Mouse (Mus musculus): ENCODE results near the gene Tcl1b2. TPM values are rescaled to one million over a fixed set of nuclear protein-coding genes. Genes with fewer than 3 reads are reported as not detected.

The Tcl1b2 gene
- polyA plus RNA-seq (2012): not detected in 2 replicates

DNA sequence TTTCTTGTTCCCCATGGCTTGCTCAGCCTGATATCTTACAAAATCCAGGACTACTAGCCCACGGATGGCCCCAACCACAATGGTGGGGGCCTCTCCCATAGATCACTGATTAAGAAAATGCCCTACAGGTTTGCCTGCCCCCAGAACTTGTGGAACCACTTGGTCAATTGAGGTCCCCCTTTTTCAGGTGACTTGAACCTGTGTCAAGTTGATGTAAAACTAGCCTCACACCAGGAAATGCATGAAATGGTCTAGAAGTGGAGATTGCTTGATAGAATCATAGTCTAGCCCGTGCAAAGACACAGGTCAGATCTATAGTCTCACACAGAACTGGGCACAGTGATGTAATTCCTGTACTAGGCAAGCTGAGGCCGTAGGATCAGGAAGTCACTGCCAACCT lies at the start of gene Tcl1b2:
TSS of gene Tcl1b2 (plus strand) at position 301 of the 400 bp plus-strand sequence.
- no peak for TF ChIP-seq GATA1 (IDR thresholded peaks at IDR 0.05; ENCODE audit: low read length)

DNA sequence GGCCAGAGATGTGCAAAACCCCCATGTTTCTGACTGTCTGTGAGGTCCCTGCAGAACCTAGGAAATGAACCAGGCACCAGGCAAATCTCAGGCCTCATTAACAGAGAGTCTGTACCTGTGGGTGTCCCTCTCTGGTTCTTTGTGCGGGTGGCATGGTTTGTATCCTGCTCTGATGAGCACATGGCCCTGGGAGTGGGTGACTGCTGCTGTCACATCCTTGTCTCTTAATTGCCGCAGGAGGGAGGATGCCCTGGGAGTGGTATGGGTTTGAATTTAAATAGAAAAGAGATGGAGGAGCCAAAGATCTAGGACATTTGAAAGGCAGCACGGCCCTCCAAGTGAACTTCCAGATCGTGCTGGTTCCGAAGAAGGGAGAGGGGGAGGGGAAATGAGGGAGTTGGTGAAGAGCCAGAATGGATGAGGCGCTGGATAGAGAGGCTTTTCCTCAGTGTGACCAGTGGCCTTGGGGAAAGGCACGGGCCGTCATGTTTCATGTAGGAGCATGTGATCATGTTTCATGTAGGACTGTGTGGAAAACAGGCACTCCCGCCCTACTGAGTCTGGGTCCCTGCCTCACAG lies 46.3 kb upstream of the Tcl1b2 start:
- TF ChIP-seq GATA1 (IDR thresholded peaks at IDR 0.05; ENCODE audit: low read length): no peak

DNA sequence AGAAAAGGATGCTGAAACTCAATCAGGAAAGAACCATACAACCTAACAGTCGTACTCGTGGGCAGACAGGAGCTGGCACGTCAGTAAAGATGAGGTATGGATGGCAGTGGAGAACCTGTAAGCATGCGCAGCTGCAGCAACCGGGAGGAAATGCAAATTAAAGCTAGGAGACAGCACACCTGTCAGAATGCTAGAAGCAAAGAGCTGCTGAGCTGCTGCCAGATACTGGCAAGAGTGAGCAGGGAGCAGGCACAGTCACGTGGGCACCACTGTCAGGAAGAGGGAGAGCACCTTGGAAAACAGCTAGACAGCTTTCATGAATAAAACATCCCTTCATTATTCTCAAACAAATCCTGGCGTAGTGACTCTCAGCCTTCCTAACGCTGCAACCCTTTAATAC lies 42.9 kb upstream of the Tcl1b2 start:
- TF ChIP-seq GATA1 (IDR thresholded peaks at IDR 0.05; ENCODE audit: low read length): no peak

DNA sequence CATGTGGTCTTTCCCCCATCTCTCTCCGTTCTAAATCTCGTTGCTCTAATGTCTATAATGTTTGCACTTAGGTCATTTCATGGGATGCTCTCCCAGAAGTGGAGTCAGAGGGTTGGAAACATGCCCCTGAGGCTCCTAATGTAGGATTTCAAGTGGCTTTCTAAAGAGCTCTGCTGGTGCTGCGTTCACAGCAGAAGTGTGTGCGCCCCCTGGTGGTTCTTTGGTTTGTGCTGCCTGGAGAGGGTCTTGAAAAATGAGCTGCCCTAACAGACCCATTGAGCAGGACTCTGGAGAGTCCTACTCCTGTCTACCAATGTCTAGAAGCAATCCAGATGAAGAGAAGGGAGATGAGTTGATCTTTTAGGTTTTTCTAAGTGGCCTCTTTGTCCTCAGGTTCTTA lies 41.8 kb upstream of the Tcl1b2 start:
- TF ChIP-seq GATA1 (IDR thresholded peaks at IDR 0.05; ENCODE audit: low read length): no peak

DNA sequence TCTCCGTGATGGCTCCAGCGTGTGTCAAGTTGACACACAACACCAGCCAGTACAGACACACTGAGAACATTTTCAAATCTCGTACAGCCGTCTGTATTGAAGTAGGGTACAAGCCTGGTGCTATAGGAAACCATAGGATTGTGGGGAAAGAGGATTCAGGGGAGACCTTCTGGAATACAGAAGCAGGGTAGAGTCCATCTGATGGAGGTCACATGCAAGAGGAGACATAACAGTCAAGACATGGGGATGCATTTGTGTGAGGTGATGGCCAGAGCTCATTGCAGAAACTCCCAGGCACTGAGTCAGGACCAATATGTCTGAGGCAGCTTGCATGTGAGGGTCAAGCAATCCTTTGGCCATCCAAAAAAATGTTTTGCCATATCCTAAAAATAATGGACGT lies 40.5 kb upstream of the Tcl1b2 start:
- no peak for TF ChIP-seq GATA1 (IDR thresholded peaks at IDR 0.05; ENCODE audit: low read length)

DNA sequence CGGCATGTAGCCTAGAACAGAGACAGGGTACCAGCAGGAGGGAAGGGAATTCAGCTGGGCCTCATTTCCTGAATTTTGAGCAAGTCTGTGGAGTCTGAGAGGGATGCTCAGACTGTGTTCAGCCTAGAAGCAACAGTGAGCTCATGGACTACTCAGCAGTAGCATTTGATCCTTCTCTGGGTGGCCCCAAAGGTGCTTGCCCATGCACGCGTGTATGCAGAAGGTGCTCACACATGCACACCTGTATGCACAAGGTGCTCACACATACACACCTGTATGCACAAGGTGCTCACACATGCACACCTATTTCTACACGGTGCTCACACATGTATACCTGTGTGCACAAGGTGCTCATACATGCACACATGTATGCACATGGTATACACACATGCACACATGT lies 37.0 kb upstream of the Tcl1b2 start:
- TF ChIP-seq GATA1 (IDR thresholded peaks at IDR 0.05; ENCODE audit: low read length): no peak

DNA sequence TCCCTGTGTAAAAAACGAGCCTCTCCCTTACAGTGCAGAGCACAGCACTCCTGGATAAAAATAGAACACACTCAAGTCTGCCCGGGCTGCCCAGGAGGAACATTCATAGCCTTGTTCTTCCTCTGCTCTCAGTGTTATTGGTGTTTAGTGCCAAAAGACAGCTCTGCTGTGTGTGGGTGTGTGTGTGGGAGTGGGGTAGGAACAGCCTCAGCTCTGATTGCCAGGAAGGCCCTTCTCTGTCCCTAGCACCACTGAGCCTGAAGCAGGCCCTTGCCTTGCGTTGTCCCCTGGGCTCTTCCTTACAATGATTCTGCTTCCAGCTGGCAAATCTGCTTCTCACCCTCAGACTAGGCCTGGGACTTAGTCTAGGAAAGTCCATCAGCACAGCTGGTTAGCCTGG lies 36.4 kb upstream of the Tcl1b2 start:
- TF ChIP-seq GATA1 (IDR thresholded peaks at IDR 0.05; ENCODE audit: low read length): no peak

DNA sequence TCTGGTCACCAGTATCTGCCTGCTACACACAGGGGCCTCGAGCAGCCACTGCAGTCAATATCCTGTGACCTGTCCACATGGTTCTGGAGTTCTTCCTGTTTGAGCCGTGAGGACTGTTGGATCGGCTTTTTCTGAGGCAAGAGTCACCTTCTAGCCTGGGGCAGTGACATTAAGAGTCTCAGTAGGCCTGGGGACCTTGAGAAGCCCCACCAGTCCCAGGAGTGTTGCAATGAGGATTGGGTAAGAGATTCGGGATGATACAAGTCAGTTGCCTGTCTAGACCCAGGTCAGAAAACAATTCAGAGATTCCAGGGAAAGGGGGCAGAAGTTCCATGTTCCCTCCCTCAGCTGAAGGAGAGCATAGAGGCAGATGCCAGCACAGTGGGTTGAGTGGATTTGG lies 36.0 kb upstream of the Tcl1b2 start:
- TF ChIP-seq GATA1 (IDR thresholded peaks at IDR 0.05; ENCODE audit: low read length): no peak

DNA sequence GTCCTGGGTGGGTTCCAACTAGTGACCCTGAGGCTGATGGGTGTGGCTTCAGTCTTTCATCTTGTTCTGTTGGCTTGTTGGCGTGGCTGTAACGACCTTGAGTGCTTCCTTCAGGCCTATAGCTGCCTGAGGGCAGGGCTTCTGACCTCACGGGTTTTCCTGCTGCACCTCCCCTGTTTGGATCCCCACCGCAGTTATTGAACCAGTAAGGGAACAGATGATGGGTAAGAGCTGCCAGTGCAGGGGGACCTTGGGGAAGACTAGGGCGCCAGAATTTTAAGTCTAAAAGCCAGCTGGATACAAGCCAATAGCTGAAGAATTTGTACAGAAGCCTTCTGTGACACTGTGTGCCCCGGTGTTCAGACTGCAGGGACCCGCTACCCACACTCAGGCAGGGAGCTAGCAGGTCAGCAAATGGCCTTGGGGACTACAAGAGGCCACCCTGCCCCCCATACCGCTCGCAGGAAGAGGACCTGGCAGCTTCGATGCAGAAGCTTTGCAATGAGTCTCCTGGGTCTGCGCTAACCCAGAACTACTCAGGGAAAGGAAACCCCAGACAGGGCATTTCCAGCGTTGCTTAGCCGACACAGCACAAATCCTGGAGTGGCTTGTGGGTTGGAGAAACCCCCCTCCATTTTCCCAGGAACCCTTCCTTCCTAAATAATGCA lies 33.4 kb upstream of the Tcl1b2 start:
- no peak for TF ChIP-seq GATA1 (IDR thresholded peaks at IDR 0.05; ENCODE audit: low read length)

DNA sequence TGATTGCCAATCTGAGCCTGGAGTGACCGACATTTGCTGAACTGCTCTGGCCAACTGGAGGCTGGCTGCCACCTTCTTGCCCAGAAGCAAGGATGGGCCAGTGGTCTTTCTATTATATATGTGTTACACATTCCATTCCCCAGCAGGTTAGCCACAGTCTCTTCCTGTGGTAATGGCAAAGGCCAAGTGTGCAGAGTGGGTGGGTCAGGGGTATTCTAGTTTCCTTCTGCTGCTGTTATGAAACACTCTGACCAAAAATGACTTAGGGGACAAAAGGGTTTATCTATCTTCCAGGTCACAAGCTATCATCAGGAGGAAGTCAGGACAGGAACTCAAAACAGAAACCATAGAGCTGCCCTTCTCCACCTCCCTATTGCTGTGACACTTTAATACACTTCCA lies 29.2 kb upstream of the Tcl1b2 start:
- no peak for TF ChIP-seq GATA1 (IDR thresholded peaks at IDR 0.05; ENCODE audit: low read length)

DNA sequence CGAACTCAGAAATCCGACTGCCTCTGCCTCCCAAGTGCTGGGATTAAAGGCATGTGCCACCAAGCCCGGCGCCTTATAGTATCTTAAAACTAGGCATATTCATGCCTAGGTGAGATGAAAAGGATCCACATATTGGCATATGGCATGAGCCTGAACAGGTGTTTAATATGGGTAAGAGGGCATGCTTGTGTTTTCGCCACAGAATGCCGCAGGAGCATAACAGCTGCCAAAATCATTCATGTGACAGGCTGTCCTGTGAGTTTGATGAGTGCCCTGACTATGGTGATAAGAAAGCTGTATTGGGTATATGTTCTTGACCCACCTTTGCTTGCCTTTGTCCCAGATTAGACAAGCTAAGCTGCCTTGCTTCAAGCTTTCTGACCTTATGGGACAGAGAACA lies 20.5 kb upstream of the Tcl1b2 start:
- no peak for TF ChIP-seq GATA1 (IDR thresholded peaks at IDR 0.05; ENCODE audit: low read length)

DNA sequence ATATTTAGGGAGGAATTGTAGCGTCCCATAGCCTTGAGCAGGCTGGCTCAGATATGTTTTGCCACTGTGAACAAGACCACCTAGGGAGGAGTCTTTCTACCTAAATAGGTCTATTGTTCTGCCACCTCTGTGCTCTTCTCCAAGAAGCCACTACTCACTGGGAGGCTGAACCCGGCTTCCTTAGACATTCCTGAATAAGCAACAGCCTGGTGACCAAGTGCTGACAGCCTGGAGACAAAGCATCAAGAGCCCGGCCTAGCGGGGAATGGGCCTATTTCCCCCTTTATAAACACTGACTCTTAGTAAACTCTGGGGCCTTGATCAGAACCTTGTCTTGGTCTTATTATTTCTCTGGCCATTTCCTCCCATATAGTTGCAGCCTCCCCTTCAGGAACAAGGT lies 19.3 kb upstream of the Tcl1b2 start:
- TF ChIP-seq GATA1 (IDR thresholded peaks at IDR 0.05; ENCODE audit: low read length): no peak

DNA sequence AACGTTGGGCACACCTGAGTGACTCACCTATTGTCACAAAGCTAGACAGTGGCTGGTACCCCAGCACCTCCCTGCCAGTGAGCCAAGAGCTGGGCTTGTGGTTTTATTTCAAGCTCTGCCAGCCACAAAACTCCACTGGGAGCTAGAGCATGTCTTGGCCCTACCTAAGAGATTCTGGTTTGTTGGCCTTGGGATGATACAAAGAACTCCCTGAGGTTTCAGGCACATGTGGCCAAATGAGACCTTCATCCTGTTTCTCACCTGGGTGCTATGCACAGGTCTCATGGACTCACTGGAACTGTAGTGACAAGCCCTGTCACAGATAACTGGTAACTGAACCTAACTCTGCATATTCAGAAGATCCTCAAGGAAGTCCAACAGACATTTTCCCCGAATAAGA lies 18.2 kb upstream of the Tcl1b2 start:
- TF ChIP-seq GATA1 (IDR thresholded peaks at IDR 0.05; ENCODE audit: low read length): no peak

DNA sequence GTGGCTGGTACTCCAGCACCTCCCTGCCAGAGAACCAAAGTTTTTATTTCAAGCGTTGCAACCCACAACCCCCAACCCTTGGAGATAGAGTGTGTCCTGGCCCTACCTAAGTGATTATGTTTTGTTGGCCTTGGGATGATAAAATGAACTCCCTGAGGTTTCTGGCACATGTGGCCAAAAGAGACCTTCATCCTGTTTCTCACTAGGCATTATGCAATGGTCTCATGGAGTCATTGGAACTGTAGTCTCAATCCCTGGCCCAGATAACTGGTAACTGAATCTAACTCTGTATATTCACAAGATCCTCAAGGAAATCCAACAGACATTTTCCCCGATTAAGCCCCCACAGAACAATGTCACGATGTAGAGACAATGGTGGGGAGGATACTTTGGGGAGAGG lies 2.7 kb upstream of the Tcl1b2 start:
- TF ChIP-seq GATA1 (IDR thresholded peaks at IDR 0.05; ENCODE audit: low read length): no peak

DNA sequence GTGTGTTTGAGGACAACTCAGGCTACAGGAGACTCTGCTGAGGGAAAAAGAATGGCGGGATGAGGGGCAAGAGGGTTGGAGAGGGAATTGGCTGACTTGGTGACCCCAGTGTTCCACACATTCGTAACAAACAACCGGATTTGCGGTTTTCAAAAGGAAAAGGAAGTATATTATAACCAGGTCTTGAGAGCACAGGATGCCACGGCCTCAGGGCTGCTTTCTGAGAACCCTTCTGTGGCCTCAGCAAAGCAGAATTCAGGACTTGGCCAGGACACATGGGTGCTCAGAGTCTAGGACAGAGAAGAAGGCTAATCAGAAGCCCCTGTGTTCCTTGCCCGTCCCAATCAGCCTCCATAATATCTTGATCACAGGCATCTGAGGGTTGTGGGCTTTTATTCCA lies 13.0 kb downstream of the Tcl1b2 start:
- TF ChIP-seq GATA1 (IDR thresholded peaks at IDR 0.05; ENCODE audit: low read length): no peak

DNA sequence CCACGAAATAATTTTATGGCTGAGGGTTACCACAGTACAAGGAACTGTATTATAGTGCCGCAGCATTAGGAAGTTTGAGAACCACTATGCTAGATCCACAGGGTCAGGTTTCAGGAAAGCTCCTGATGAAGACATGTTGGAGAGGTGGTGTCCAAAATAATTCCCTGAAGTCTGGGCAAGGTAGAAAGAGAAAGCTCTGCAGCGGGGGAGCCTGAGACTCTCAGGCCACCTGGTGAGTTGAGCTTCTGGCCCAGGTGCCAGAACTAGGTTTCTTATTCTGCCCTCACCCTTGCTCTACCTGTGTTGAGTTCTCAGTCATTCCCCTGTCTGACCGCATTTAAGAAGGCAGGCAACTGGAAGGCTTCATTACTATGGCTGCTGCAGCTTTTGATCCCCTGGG lies 13.6 kb downstream of the Tcl1b2 start, which contains the start of gene Tcl1b1:
TSS of gene Tcl1b1 (plus strand) at position 301 of the 400 bp plus-strand sequence.
- no peak for TF ChIP-seq GATA1 (IDR thresholded peaks at IDR 0.05; ENCODE audit: low read length)

DNA sequence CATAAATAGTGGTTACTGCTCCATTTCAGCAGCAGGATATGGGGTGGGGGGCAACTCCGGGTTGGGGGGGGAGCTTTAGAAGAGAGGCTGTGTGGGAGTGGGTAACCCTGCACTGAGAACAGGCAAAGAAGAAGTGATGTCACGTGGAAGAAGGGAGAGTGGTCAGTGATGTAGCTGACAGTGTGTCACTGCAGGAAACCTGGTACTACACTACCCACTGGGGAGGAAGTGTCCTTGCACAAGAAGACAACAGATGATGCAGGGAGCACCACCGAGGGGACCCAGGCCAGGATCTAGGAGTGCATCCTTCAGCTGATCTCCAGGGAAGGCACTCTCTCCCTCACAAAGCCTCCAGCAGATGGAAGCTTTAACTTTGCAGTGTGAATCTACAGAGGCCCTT lies 20.9 kb downstream of the Tcl1b2 start:
- no peak for TF ChIP-seq GATA1 (IDR thresholded peaks at IDR 0.05; ENCODE audit: low read length)

All from G1E-ER4 (cell line).